Mouse (Mus musculus): ENCODE results near the gene Gm6583.

DNA sequence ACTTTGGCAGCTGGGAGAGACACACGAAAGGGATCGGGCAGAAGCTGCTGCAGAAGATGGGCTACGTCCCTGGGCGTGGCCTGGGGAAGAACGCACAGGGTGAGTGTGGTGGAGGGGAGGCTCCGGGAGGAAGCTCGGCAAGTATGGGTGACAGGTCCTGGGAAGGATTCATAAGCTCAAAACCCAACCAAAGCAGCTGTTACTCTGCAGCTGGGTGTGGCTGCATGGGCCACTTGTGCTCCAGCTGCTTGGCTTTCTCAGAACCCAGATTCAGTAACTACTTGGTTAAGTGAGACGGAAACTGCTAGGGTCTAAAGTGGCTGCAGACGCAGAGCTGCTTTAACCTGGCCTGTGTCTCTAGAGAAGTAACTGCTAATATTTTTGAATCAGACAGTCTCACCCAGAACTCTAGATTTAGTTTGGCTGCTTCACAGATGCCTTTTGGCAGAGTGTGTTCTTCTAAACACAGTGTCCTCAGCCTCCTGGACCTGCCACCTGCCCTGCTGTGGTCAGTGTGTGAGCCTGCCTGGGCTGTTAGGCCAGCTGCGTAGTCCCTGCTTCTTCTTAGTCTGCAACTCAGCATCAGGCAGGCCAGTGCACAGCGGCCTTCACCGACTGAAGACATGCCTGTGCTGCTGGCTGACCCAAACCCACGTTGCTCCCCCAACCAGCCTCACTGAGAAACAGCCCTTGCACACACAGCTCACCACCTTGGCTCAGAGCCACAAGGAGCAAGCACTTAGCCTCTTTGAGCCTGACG is 25.8 kb downstream of the Gm6583 start:
- TF ChIP-seq GATA1 (IDR thresholded peaks at IDR 0.05; ENCODE audit: borderline replicate concordance, low read length) (no peak), FLI1 (IDR thresholded peaks at IDR 0.05; ENCODE audit: low read length) (no peak)

All from megakaryocyte, embryonic 14.5 days (primary cell).